Mouse (Mus musculus) neutrophil, adult 5-6 weeks (primary cell): ENCODE data around the gene Fam78a. TPM values are rescaled to one million over a fixed set of nuclear protein-coding genes. Genes with fewer than 3 reads are reported as not detected.

ENCODE experiments used
- ATAC-seq: fragments of 151-379, 151-347 bp; 2 replicates; pipeline ENCODE4 v1.8.0; 2017; ENCODE audit warnings: mild to moderate bottlenecking, moderate TSS enrichment; ENCODE audit not compliant: insufficient number of reproducible peaks, poor library complexity, low FRiP score, severe bottlenecking; ENCODE audit errors: extremely low read depth
- total RNA-seq: library from RNA; stranded (forward); fragments of 200-1000 nt; gene quantifications from 2 replicates; pipeline ENCODE4 v1.2.3, GENCODE M21; 2017

The Fam78a gene
- total RNA-seq, 1 experiment from 2014 or later = 29.6 TPM

- ATAC-seq = no peak
Measured at GRCm38 (mm10) chr2:32077744-32078143, 6.9 kb downstream of the Fam78a start.

- ATAC-seq = no peak
Measured at GRCm38 (mm10) chr2:32075368-32075767, 9.3 kb downstream of the Fam78a start.

GRCm38 (mm10) chr2:32074404-32074803 is 10.3 kb downstream of the Fam78a start:
- ATAC-seq = no peak

- ATAC-seq = no peak
Measured at GRCm38 (mm10) chr2:32070747-32071146, 13.9 kb downstream of the Fam78a start.

GRCm38 (mm10) chr2:32068811-32069607 is 15.6 kb downstream of the Fam78a start:
- ATAC-seq = no peak

GRCm38 (mm10) chr2:32066005-32066404 is 18.7 kb downstream of the Fam78a start:
- no peak for ATAC-seq

- ATAC-seq = peak; percentile 34
Measured at GRCm38 (mm10) chr2:32065371-32065791, 19.3 kb downstream of the Fam78a start.

GRCm38 (mm10) chr2:32064913-32065312 is 19.7 kb downstream of the Fam78a start:
- ATAC-seq = no peak

GRCm38 (mm10) chr2:32063451-32064151 is 21.1 kb downstream of the Fam78a start:
- ATAC-seq = no peak

- ATAC-seq = peak; percentile 27; the same call in 1 of the 2 replicates
Measured at GRCm38 (mm10) chr2:32062626-32063410, 21.8 kb downstream of the Fam78a start.

GRCm38 (mm10) chr2:32061722-32062505 is 22.7 kb downstream of the Fam78a start:
- no peak for ATAC-seq

- ATAC-seq = no peak
Measured at GRCm38 (mm10) chr2:32061189-32061588, 23.5 kb downstream of the Fam78a start.

GRCm38 (mm10) chr2:32060228-32060805 is 24.3 kb downstream of the Fam78a start:
- no peak for ATAC-seq

- ATAC-seq = no peak
Measured at GRCm38 (mm10) chr2:32059613-32060012, 25.0 kb downstream of the Fam78a start.

GRCm38 (mm10) chr2:32058716-32059115 is 25.9 kb downstream of the Fam78a start:
- no peak for ATAC-seq

- ATAC-seq = no peak
Measured at GRCm38 (mm10) chr2:32058241-32058640, 26.4 kb downstream of the Fam78a start.

- no peak for ATAC-seq
Measured at GRCm38 (mm10) chr2:32057794-32058193, 26.9 kb downstream of the Fam78a start.

GRCm38 (mm10) chr2:32057360-32057759 is 27.3 kb downstream of the Fam78a start:
- ATAC-seq = no peak
